Mouse (Mus musculus) lung, postnatal 0 days (tissue): Measurements from ENCODE around the gene Rnf168. TPM values are rescaled to one million over a fixed set of nuclear protein-coding genes. Genes with fewer than 3 reads are reported as not detected.
"Not testable (repeated sequence)": the region's sequence is repeated elsewhere in the genome, so short reads cannot be mapped to it uniquely, and the experiment has no call there.

Experiments used
- ATAC-seq: fragments of 200-750 bp; cut with Nextera tagmentation; 2 replicates; pipeline ENCODE4 v1.8.0; 2017; ENCODE audit warnings: moderate library complexity
- DNase-seq: peaks from one replicate; pipeline ENCODE4 v3.0.0-alpha.2; 2016; ENCODE audit warnings: low spot score
- H3K27ac ChIP-seq: fragments of 300-500 bp; sonication (generic); 2 replicates; pipeline ENCODE4 v1.5.1; 2014; ENCODE audit warnings: antibody characterized with exemption, mild to moderate bottlenecking, low read length, mixed read lengths
- H3K27me3 ChIP-seq: fragments of 300-500 bp; sonication (generic); replicated peaks from 2 replicates; pipeline ENCODE4 v1.6.1; 2014; ENCODE audit warnings: low read length, mixed read lengths; ENCODE audit not compliant: insufficient read depth
- H3K36me3 ChIP-seq: fragments of 300-500 bp; sonication (generic); 2 replicates; pipeline ENCODE4 v1.6.1; 2014; ENCODE audit warnings: low read length, mixed read lengths; ENCODE audit not compliant: insufficient read depth
- H3K4me1 ChIP-seq: fragments of 300-500 bp; sonication (generic); 2 replicates; pipeline ENCODE4 v1.6.1; 2014; ENCODE audit warnings: antibody characterized with exemption, low read depth, low read length, mixed read lengths; ENCODE audit not compliant: insufficient read depth
- H3K4me2 ChIP-seq: fragments of 300-500 bp; sonication (generic); replicated peaks from 2 replicates; pipeline ENCODE4 v1.6.1; 2014; ENCODE audit warnings: low read depth, mild to moderate bottlenecking, low read length, moderate library complexity, mixed read lengths
- H3K4me3 ChIP-seq: fragments of 300-500 bp; sonication (generic); 2 replicates; pipeline ENCODE4 v1.5.1; 2014; ENCODE audit warnings: low read depth, low read length
- H3K9ac ChIP-seq: fragments of 300-500 bp; sonication (generic); replicated peaks from 2 replicates; pipeline ENCODE4 v1.6.1; 2014; ENCODE audit warnings: low read depth, mild to moderate bottlenecking
- H3K9me3 ChIP-seq: fragments of 300-500 bp; sonication (generic); 2 replicates; pipeline ENCODE4 v1.6.1; 2016; ENCODE audit warnings: low read length, mixed read lengths
- CTCF ChIP-seq: IDR thresholded peaks from 2 replicates; pipeline ENCODE4 v1.5.1; 2016; ENCODE audit warnings: antibody characterized with exemption, mild to moderate bottlenecking
- EP300 ChIP-seq: IDR thresholded peaks from 2 replicates; pipeline ENCODE4 v1.6.1; 2016; ENCODE audit warnings: antibody characterized with exemption, mild to moderate bottlenecking, control low read depth
- WGBS: fragments of 180-500 bp; shearing (Covaris S2); extraction: QIAGEN DNeasy Blood & Tissue Kit; methylation state at CpG from one replicate; pipeline ENCODE4 v1.1.7; 2014; 5-methylcytosine and 5-hydroxymethylcytosine counted together
- polyA plus RNA-seq: library from polyadenylated mRNA; unstranded; fragments of >200 nt; fragmentation: Nextera tagmentation; extraction: Ambion mirVana; gene quantifications from 2 replicates; pipeline ENCODE4 v1.2.1, GENCODE M21; 2015

Rnf168 gene
- polyA plus RNA-seq: 16.5 and 18.6 TPM in 2 replicates

DNA sequence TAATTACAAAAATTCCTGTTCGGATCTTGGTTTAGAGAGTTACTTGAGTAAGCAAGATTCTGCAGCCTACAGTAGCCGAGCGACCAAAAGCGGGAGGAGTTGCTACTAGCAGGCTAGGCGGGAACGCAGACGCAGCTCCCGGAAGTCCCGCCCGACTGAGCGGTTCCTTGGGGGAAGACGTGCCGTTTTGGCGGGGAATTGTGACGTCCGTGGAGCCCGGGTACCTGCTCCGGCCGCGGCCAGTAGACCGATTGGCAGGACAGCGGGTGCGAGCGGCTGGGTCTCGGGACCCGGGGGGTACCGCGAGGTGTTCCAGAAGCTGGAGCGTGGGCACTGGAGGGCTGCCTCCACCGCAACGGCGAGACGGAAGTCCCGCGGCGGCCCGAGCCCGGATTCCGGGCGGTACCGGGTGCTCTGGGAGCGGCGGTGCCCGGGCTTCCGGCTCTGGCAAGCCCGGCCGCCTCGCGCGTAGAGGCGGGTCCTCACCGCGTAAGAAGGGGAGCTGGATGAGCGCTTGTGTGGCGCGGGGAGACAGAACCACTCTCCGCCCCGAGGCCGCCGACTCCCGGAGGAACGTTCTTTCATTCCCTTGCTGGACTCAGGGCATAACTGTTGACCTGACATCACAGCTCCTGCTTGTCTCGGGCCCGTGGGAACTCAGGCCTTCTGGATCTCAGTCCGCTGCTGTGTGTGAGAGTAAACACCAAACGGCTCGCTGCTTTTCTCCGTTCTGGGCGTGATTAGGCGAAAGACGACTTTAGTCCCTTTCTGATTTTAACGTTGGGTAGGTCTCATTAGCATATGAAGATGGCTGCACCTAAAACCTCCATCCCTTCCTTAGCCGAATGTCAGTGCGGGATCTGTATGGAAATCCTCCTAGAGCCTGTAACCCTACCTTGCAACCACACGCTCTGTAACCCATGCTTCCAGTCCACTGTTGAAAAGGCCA lies at the start of gene Rnf168:
Gene Rnf168 (plus strand): TSS at position 152 of the 949 bp plus-strand sequence.
- DNase-seq: peak; percentile 95
- Histone ChIP-seq H3K27me3 (no peaks in the 10 kb centered on the region), H3K36me3 (no peaks in the 10 kb centered on the region), H3K27ac (peak within 1 kb of the TSS; percentile 97), H3K9me3 (no peaks in the 10 kb centered on the region), H3K4me3 (peak within 1 kb of the TSS; percentile 87), H3K4me1 (peaks cover 4% of the 10 kb centered on the region; the same call in 1 of the 2 replicates), H3K9ac (peak within 1 kb of the TSS; percentile 79), H3K4me2 (peak within 1 kb of the TSS; percentile 73)
- WGBS: under 1% methylated on average over 62 of the region's 75 CpGs
- peak; percentile 97 for ATAC-seq
- TF ChIP-seq EP300: no peak
- no peak for TF ChIP-seq CTCF

DNA sequence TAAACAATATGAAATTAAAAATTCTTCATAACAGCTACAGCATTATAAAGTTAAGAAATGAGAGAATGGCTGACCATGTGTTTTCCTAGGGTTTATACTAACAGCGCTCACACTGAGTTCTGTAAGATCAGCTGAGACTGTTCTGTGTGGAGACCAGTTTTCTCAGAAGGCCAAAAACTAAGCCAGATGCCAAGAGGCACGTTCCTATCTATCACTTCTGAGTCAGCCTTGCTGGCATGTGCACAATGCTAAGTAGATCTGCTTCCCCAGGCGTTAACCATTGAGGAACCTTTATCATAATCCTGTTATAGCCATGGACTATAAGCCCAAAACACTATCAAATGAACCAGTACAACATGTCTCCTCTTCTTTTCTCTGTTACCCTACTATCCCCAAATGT lies 45.2 kb upstream of the Rnf168 start:
- H3K4me3 ChIP-seq, H3K27ac ChIP-seq, H3K9me3 ChIP-seq, H3K4me2 ChIP-seq, H3K27me3 ChIP-seq, H3K4me1 ChIP-seq, H3K9ac ChIP-seq, ATAC-seq: not testable (repeated sequence)
- WGBS: 68% methylated on average over 3 of the region's 3 CpGs
- DNase-seq: peak; percentile 19
- H3K36me3 ChIP-seq: peaks cover 12% of the 10 kb centered on the region; the same call in 1 of the 2 replicates

DNA sequence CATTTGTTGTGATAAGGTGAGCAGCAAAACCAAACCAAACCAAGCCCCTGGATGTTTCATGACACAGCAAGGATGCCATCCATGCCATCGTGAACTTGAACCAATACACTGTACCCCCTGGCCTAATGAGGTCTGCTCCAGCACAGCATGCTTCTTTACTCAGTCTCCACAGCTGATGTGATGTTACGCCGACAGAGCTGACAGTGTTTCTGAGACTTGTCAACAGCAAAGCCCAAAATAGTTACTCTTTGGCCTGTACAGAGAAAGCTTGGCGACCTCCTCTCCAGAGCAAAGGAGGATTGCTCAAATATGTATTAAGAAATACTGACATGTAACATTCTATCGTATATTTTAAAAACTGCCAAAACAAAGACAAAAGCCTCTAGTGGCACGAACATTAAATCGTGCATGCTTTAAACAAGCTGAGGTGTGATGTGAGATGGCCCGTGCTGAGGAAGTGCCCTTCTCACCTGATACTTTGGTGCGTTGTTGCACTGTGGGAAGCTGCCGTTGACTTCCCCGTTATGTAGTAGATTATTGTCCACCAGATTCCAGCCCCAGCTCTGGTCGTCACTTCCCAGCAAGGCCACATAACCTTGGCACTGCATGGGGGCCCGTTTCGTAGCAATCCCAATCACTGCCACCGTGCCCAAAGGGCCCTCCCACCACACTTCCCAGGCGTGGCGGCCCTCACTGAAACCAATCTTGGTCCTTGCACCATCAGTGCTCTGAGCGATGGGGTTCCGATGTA lies 39.2 kb upstream of the Rnf168 start:
- 65% methylated on average over 19 of the region's 19 CpGs for WGBS
- Histone ChIP-seq H3K27ac (peak overlapping the region; percentile 47), H3K27me3 (no peaks in the 10 kb centered on the region), H3K4me2 (no peak overlapping the region), H3K9me3 (no peaks in the 10 kb centered on the region), H3K4me1 (no peaks in the 10 kb centered on the region), H3K4me3 (no peak overlapping the region), H3K9ac (no peak overlapping the region), H3K36me3 (0 out of 2 replicates have a peak, but pooled peaks cover 9% of the 10 kb centered on the region)
- DNase-seq (peak; percentile 89), ATAC-seq (peak; percentile 90)
- TF ChIP-seq EP300 (peak; percentile 71), CTCF (peak; percentile 3; the same call in 1 of the 2 replicates)

GRCm38 (mm10) chr16:32239428-32240312 lies 37.6 kb upstream of the Rnf168 start:
- WGBS: 72% methylated on average over 2 of the region's 2 CpGs
- Histone ChIP-seq H3K9me3 (no peaks in the 10 kb centered on the region), H3K27me3 (no peaks in the 10 kb centered on the region), H3K4me2 (no peak overlapping the region), H3K4me1 (no peaks in the 10 kb centered on the region), H3K36me3 (0 out of 2 replicates have a peak, but pooled peaks cover 2% of the 10 kb centered on the region), H3K27ac (no peak overlapping the region), H3K9ac (no peak overlapping the region), H3K4me3 (no peak overlapping the region)
- TF ChIP-seq EP300 (no peak), CTCF (no peak)
- DNase-seq: peak; percentile 31
- ATAC-seq: no peak

DNA sequence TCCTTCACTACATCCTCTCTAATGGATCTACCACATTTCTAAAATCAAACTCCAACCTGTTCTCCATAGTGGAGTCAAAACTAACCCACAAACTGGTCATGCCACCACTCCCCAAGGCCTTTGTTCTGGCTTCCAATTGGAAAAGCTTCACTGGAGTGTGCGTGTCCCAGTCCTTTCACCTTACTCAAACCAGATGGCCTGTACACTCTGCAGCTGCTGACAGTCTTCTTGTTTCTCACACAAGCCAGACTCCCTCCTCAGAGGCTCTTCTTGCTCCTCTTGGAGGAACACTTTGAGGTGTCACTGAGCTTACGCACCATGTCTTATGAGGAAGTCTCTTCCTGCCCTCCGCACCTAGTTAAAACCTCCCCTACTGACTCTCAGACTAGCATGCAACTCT lies 33.4 kb upstream of the Rnf168 start:
- H3K4me1 ChIP-seq: no peaks in the 10 kb centered on the region; the same call in 1 of the 2 replicates
- no peak overlapping the region for H3K4me2 ChIP-seq
- no peak overlapping the region for H3K27ac ChIP-seq
- TF ChIP-seq EP300 (no peak), CTCF (no peak)
- ATAC-seq (no peak), DNase-seq (no peak)
- no peak overlapping the region for H3K4me3 ChIP-seq
- no peaks in the 10 kb centered on the region for H3K27me3 ChIP-seq
- no peak overlapping the region for H3K9ac ChIP-seq
- WGBS: 75% methylated on average over 3 of the region's 3 CpGs
- no peaks in the 10 kb centered on the region for H3K36me3 ChIP-seq
- no peaks in the 10 kb centered on the region for H3K9me3 ChIP-seq
